Mouse (Mus musculus): ENCODE measurements at regions not wholly inside any gene's neighbourhood (a gene's known extent, or its start where the extent isn't known, plus 50 kb on each side); places are given as distances from the start of the nearest gene placed in this dataset.

DNA sequence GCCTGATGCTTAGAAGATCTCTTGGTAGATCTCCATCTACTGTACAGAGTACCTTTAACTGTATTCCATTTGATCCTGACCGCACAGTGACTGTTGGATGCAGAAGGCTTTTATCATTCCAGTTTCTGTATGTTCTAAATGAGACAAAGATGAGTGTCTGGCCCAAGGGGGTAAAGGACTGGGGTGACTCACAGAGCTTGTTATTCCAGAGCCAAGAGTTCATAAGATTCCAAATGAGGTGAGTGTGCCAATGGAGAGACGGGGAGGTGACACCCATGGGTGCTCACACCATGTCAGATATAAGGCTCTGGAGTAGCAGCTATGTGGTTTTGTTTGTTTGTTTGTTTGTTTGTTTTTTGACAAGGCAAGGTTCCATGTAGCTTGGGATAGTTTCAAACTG is 54.8 kb upstream of the Lclat1 start:
- no peak for DNase-seq

DNA sequence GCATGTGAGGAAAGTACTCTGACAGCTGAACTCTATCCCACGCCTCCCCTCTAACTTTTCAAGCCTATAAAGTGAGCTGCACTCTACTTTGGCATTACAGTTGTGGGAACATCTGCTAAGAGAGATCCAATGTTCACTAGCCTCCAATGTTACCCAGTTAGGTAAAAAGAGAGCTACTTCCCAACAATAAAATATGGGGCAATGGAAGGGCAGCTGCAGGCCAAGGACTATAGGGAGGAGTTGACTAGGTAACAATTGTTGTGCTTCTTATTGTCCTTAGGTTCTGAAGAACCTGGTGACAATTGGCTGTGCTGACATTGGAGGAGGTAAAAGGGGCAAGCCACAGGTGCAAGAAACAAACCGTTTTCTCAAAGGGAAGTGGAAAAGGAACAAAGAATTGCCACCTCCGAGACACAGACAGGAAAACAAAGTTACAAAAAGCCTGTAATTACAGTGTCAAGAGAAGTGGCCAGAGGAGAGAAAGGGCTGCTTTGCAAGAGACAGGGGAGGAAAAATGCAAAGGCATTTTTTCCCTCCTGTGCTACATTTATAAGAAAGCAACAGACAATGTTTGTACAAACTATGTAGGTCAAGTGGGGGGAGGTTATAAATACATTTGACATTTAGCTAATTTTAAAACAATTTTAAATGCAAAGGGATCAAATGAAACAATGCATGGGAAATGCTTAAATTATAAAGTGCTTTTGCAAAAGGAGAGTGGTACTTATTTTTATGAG is 54.1 kb upstream of the Lclat1 start:
- DNase-seq = no peak

DNA sequence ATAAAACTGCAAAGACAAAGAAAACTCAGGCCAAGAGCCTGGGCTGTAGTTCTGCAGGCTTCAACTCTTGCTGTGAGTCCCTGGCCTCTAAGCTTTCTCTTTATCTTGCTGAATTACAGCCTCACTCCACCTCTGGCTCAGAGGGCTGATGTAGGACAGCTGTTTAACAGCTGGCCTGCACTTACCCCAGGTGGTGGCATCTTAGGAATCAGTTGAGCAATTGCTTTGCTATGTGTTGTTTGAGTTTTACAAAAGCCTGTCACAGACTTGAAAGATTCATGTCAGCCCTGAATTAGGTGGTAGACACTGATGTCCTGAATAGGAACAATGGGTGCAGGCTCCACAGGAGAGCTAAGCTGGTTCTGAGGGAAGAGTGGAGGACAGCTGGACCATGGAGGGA is 53.6 kb upstream of the Lclat1 start:
- peak; percentile 40 for DNase-seq

DNA sequence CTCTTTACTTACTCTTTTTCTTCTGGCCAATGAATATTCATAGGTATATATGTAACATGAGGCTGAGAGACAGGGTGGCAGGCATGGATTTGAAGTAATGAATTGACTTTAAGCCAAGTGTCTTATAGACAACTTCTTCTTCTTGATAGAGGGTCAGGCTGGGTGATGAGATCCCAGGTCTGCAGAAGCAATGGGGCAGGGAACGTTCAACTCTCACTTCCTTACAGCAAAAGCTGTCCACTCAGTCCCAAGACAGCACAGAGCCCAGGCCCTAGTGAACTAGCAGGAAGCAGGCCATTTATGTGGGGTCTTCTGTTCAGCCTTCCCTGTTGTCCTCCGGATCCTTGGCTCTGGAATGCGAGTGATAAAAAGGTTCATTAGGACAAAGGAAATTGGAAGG is 52.6 kb upstream of the Lclat1 start:
- no peak for DNase-seq

DNA sequence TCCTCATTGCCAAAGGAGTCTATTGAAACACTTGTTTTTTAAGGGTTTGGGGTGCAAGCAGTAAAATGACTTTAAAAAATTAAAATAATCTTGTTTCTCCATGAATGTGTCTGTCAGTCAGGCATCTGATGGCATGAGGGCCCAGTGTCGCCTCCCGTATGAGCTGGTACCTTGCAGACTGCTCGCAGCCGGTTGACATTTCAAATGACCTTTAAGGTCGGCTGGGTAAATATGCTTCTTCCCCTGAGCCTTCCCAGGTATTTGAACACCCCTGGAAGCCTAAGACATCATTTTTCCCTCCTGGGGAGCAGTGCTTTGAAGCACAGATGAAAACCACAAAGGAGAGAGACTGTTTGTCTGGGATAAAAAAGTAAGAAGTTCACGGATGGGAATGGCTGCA is 52.2 kb upstream of the Lclat1 start:
- DNase-seq = no peak

DNA sequence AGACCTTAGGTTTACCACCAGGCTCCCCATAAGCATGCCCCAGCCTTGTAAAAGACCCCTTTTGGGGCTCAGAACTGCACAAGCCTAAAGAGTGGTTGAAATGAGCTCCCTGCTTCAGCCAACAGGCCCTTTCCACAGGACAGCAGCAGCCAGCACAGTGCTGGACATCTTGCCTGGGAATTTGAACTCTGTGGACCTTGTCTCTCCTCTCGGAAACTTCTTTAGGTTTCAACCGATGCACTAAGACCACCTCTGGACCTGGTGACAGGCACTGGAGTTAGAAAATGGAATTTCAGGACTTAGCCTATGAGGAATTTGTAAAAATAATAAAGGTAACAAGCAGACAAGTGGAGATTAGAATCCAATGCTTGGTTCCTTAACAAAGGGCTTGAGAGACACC is 51.2 kb upstream of the Lclat1 start:
- no peak for DNase-seq

All from kidney, adult 11 months (tissue).